Mouse (Mus musculus) left cerebral cortex, adult 11 months (tissue): Measurements from ENCODE around the gene Vmn2r96.
"Not testable (repeated sequence)": the region's sequence is repeated elsewhere in the genome, so short reads cannot be mapped to it uniquely, and the experiment has no call there.

Experiments
- DNase-seq: peaks from one replicate; pipeline ENCODE4 v3.0.0; 2022; ENCODE audit warnings: low spot score

Gene Vmn2r96

DNA sequence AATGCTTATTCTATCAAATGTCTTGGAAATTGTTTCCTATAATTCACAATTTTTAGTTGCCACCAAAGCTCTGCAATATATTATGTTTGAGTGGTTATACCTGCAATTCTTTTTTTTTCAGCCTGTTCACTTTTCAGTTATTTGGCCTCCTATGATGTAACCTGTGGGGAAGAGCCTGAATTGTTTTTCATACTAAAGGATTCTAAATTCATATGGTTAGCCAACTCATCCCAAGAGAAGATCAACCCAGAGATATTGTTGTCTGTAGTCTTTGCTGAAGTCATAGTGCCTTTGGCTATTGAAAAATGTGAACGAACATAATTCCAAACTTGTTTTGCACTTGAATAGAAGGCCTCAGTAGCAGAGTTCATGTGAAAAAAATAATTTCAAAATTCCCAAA, at the start of gene Vmn2r96:
TSS of gene Vmn2r96 (plus strand) at position 301 of the 400 bp plus-strand sequence.
- not testable (repeated sequence) for DNase-seq

DNA sequence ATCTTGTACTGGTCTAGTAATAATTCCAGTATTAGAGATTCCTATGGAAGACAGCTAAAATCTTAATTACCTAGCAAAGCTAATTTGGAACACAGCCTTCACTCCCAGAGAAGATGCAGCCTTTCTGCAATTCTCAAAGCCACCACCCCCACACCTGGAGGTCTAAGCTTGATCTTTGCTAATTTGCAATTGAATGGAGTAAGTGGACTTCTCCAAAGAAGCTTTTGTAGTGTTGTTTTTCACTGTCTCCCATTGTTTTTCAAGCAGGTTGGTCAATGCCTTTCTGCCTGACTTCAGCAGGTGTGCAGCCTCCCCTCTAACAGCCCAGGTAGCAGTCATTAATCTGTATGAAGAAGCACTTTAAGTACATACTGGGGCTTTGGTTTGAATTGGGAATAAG, 49.6 kb upstream of the Vmn2r96 start:
- no peak for DNase-seq

DNA sequence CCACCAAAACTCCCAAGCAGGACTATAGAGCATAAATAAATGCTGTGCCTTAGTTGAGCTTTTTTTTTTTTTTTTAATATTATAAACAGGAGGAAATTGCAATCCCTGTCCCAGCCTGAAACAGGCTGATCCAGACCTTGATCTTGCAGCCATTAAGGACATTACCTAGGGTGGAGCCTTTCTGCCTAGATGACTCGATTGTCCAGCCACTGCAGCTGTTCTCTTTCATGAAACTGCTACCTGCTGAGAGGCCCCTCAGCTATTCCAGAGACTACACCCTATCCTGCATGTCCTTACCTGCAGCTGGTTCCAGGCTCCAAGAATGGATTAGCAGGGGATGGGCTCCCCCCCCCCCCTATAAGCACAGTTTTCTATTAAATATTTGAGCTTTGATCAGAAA, 49.0 kb upstream of the Vmn2r96 start:
- DNase-seq, result no peak

DNA sequence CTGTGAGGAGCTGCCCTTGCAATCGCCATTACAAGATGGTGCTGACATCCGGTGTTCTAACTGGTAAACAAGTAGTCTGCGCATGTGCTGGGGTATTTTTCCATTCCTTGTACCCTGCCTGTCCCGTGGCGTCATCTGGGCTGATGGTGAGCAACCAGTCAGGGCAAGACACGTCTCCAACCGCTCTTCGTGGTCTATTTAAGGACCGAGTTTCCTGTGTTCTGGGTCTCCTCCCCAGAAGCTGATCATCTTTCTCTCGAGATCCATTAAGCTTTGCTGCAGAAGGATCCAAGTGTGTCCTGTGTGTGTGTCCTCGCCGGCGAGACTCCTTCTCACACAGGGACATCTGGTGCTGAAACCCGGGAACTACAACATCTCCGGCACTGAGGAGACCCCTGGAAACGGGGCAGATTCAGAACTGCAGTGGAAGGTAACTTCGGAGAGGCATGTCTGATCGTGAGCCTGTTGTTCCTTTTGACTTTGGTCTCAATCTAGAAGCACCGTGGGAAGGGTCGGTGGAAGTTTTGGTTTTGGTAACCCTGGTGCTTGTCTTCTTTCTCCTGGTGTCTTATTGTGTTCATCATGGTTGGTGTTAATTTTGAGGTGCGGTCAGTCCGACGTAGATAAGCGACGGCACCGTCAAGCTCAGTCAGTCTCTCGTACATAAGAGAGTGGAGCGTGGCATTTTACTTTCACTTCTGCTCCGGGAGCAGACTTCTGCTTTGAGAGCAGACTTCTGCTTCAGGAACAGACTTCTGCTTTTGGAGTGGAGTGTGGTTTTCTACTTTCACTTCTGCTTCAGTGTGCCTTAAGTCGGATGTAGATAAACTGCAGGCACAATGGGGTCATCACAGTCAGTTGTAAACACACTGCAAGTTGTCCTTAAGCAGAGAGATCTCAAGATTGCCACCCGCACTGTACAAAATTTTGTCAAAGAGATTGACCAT, 14.5 kb upstream of the Vmn2r96 start:
- DNase-seq, result not testable (repeated sequence)

DNA sequence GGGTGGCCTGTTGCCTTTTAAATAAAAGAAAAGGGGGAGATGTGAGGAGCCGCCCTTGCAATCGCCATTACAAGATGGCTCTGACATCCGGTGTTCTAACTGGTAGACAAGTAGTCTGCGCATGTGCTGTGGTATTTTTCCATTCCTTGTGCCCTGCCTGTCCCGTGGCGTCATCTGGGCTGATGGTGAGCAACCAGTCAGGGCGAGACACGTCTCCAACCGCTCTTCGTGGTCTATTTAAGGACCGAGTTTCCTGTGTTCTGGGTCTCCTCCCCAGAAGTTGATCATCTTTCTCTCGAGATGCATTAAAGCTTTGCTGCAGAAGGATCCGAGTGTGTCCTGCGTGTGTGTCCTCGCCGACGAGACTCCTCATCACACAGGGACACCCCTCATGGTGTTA, 6.8 kb upstream of the Vmn2r96 start:
- DNase-seq, result not testable (repeated sequence)

DNA sequence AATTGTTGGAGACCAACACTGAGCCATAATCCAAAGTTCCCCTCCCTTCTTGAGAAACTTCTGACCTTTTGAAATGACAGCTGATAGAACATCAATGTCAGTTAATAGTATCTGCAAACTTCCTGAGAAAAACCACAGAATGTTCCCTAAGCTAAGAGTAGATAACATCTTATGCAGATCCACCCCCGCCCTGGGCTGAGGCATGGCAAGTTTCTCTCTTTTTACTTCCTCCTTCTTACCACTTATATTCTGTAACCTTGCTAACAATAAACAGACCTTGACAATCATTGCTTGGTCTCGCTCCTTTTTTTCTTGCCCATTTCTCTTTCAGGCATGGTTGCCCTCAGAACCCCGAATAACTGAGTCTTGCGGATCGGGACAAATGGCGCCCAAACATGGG, 42.2 kb downstream of the Vmn2r96 start:
- DNase-seq, result not testable (repeated sequence)

DNA sequence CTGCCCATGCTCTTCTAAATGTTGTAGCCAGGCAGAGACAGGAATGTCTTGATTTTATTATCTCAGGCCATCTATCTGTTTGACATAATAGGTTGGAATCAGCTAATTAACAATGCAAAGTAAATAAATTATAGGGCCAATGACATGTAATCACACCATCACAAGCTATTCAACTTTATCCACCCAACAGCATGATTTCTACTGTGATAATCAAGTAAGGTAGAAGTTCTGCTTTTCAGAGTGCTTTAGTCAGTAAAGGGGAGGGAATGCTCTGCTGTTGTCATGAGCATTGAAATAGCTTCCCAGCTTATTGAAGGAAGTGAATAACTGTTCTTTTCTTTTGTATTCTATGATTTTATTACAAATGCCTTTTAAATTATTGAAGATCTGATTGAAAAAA, 53.6 kb downstream of the Vmn2r96 start:
- DNase-seq, result no peak
